Mouse (Mus musculus) forebrain, postnatal 0 days (tissue): Measurements from ENCODE around the gene Phospho1. TPM values are rescaled to one million over a fixed set of nuclear protein-coding genes. Genes with fewer than 3 reads are reported as not detected.

Experiments
- ATAC-seq: fragments of 200-750 bp; cut with Nextera tagmentation; 2 replicates; pipeline ENCODE4 v1.8.0; 2017; ENCODE audit warnings: mild to moderate bottlenecking, moderate library complexity
- DNase-seq: peaks from one replicate; pipeline ENCODE4 v3.0.0-alpha.2; 2015
- H3K27ac ChIP-seq: fragments of 300-500 bp; sonication (generic); 2 replicates; pipeline ENCODE4 v1.5.1; 2014; ENCODE audit warnings: low read depth, mild to moderate bottlenecking, antibody characterized with exemption, low read length, moderate library complexity, mixed read lengths
- H3K27me3 ChIP-seq: fragments of 300-500 bp; sonication (generic); 2 replicates; pipeline ENCODE4 v1.6.1; 2014; ENCODE audit warnings: mild to moderate bottlenecking, low read length, mixed read lengths; ENCODE audit not compliant: insufficient read depth
- H3K36me3 ChIP-seq: fragments of 300-500 bp; sonication (generic); 2 replicates; pipeline ENCODE4 v1.6.1; 2014; ENCODE audit warnings: mild to moderate bottlenecking, moderate library complexity; ENCODE audit not compliant: insufficient read depth
- H3K4me1 ChIP-seq: fragments of 300-500 bp; sonication (generic); 2 replicates; pipeline ENCODE4 v1.6.1; 2014; ENCODE audit warnings: antibody characterized with exemption; ENCODE audit not compliant: insufficient read depth
- H3K4me2 ChIP-seq: fragments of 300-500 bp; sonication (generic); 2 replicates; pipeline ENCODE4 v1.6.1; 2014; ENCODE audit warnings: low read depth, mild to moderate bottlenecking, moderate library complexity
- H3K4me3 ChIP-seq: fragments of 300-500 bp; sonication (generic); 2 replicates; pipeline ENCODE4 v1.5.1; 2014; ENCODE audit warnings: low read depth, low read length, mixed read lengths
- H3K9ac ChIP-seq: fragments of 300-500 bp; sonication (generic); 2 replicates; pipeline ENCODE4 v1.6.1; 2014; ENCODE audit warnings: mild to moderate bottlenecking
- H3K9me3 ChIP-seq: fragments of 300-500 bp; sonication (generic); 2 replicates; pipeline ENCODE4 v1.6.1; 2016; ENCODE audit warnings: low read length
- CTCF ChIP-seq: sonication (generic); IDR thresholded peaks from 2 replicates; pipeline ENCODE4 v1.5.1; 2016; ENCODE audit warnings: antibody characterized with exemption, control low read depth, low read depth
- WGBS: fragments of 180-500 bp; shearing (Covaris S2); extraction: QIAGEN DNeasy Blood & Tissue Kit; methylation state at CpG from one replicate; pipeline ENCODE4 v1.1.7; 2014; 5-methylcytosine and 5-hydroxymethylcytosine counted together
- polyA plus RNA-seq: library from polyadenylated mRNA; unstranded; fragments of >200 nt; fragmentation: Nextera tagmentation; extraction: Ambion mirVana; gene quantifications from 2 replicates; pipeline ENCODE4 v1.2.1, GENCODE M21; 2015
- total RNA-seq: library from RNA; depleted of rRNA; stranded (reverse); fragments of >200 nt; gene quantifications from 2 replicates; pipeline ENCODE4 v1.2.3, GENCODE M21; 2014

The Phospho1 gene
- total and polyA plus RNA-seq, 2 experiments from 2014 or later: 0.90 TPM; not detected in 1

DNA sequence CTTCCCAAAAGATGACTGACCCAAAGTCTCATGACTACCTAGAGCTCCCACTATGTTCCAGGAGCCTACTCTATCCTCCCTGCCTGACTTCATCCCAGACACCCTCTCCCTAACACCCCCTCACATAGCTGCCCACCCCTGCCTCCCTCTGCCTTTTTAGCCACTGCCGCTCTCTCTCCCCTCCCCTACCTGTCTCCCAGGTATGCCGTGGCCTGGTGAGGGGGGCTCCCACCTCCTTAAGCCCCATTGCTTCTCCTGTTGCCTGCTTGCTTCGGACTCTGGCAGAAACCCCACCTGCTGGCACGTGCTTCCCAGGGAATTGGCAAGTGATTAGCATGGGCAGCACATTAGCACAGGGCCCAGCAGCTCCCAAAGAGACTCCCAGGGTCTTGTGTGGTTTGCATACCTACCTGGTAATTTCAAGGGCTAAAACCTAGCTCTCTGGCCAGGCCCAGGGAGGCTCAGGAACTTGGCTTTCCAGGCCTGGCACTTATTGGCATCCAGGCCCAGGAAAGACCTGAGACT is 5.3 kb downstream of the Phospho1 start:
- Histone ChIP-seq H3K9me3 (no peaks in the 10 kb centered on the region), H3K4me3 (no peak overlapping the region), H3K36me3 (no peaks in the 10 kb centered on the region), H3K9ac (no peak overlapping the region), H3K27ac (no peak overlapping the region), H3K27me3 (peaks cover 87% of the 10 kb centered on the region), H3K4me1 (peaks cover 14% of the 10 kb centered on the region; the same call in 1 of the 2 replicates), H3K4me2 (no peak overlapping the region)
- 22% methylated on average over 4 of the region's 4 CpGs for WGBS
- no peak for DNase-seq
- ATAC-seq: no peak
- TF ChIP-seq CTCF: no peak

DNA sequence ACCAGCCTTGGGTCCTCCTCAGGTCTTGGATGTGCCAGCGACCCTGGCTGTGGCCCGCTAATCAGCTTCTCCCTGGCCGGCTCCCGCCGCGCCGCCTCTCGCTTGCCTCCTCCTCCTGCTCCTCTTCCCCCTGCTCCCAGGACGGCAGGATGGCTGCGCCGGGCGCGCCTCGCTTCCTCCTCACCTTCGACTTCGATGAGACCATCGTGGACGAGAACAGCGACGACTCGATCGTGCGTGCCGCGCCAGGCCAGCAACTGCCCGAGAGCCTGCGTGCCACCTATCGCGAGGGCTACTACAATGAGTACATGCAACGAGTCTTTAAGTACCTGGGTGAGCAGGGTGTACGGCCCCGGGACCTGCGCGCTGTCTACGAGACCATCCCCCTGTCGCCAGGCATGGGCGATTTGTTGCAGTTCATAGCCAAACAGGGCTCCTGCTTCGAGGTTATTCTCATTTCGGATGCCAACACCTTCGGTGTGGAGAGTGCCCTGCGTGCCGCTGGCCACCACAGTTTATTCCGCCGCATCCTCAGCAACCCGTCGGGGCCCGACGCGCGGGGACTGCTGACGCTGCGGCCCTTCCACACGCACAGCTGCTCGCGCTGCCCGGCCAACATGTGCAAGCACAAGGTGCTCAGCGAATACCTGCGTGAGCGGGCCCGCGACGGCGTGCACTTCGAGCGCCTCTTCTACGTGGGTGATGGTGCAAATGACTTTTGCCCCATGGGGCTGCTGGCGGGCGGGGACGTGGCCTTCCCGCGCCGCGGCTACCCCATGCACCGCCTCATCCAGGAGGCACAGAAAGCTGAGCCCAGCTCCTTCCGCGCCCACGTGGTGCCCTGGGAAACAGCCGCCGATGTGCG is 6.3 kb downstream of the Phospho1 start:
- H3K27ac ChIP-seq: no peak overlapping the region
- H3K27me3 ChIP-seq: peaks cover 89% of the 10 kb centered on the region
- WGBS: 3% methylated on average over 80 of the region's 80 CpGs
- TF ChIP-seq CTCF: no peak
- H3K4me2 ChIP-seq: peak overlapping the region; percentile 41
- no peaks in the 10 kb centered on the region for H3K36me3 ChIP-seq
- H3K4me1 ChIP-seq: peaks cover 9% of the 10 kb centered on the region; the same call in 1 of the 2 replicates
- no peak for DNase-seq
- no peak for ATAC-seq
- H3K9ac ChIP-seq: no peak overlapping the region
- no peaks in the 10 kb centered on the region for H3K9me3 ChIP-seq
- H3K4me3 ChIP-seq: peak overlapping the region; percentile 24

DNA sequence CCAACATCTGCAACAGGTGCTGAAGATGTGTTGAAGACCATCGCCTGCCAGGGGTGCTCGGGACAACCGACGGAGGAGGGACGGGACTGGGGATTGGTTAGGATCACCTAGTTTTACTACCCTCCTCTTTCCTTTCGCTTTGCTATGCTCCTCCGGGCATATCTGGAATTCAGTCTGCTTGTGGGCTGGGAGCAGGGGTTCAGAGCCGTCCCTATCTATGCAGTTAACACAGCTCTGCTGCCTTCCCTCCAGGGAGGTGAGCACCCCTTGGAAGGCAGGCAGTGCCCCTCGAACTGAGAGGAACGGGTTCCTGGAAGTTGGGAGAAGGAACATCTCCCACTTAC is 6.9 kb downstream of the Phospho1 start:
- H3K27ac ChIP-seq: no peak overlapping the region
- peaks cover 89% of the 10 kb centered on the region for H3K27me3 ChIP-seq
- H3K9ac ChIP-seq: no peak overlapping the region
- TF ChIP-seq CTCF: no peak
- H3K4me1 ChIP-seq: peaks cover 9% of the 10 kb centered on the region; the same call in 1 of the 2 replicates
- H3K4me2 ChIP-seq: peak overlapping the region; percentile 41
- H3K4me3 ChIP-seq: peak overlapping the region; percentile 24
- no peaks in the 10 kb centered on the region for H3K36me3 ChIP-seq
- no peak for ATAC-seq
- whole genome bisulfite sequencing: 6% methylated on average over 10 of the region's 10 CpGs
- H3K9me3 ChIP-seq: no peaks in the 10 kb centered on the region
- DNase-seq: no peak

DNA sequence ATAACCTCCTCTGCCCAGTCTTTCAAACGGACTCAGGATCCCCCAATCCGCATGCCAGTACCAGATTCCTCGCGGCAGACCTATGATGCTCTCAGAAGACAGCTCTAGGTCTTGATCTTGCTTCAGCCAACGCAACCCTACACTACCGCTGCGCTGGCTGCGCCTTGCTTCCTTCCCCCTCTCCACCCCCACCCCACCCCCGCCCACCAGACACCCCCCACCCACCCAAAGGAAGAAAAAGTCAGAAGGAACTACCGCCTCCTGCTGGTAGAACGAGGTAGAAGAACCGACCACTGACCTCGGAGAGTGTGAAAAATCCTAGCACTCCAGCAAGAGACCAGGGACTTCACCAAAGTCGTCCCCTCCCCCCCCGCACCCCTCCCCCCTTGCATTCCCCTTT is 7.3 kb downstream of the Phospho1 start:
- H3K36me3 ChIP-seq: no peaks in the 10 kb centered on the region
- 3% methylated on average over 15 of the region's 15 CpGs for WGBS
- H3K27ac ChIP-seq: no peak overlapping the region
- H3K4me3 ChIP-seq: no peak overlapping the region
- TF ChIP-seq CTCF: peak; percentile 6; the same call in 1 of the 2 replicates
- peaks cover 86% of the 10 kb centered on the region for H3K27me3 ChIP-seq
- DNase-seq: no peak
- H3K9me3 ChIP-seq: no peaks in the 10 kb centered on the region
- H3K4me1 ChIP-seq: peaks cover 9% of the 10 kb centered on the region; the same call in 1 of the 2 replicates
- H3K9ac ChIP-seq: no peak overlapping the region
- ATAC-seq: no peak
- H3K4me2 ChIP-seq: 0 out of 2 replicates have a peak overlapping the region, but pooled peaks have one; percentile 41

DNA sequence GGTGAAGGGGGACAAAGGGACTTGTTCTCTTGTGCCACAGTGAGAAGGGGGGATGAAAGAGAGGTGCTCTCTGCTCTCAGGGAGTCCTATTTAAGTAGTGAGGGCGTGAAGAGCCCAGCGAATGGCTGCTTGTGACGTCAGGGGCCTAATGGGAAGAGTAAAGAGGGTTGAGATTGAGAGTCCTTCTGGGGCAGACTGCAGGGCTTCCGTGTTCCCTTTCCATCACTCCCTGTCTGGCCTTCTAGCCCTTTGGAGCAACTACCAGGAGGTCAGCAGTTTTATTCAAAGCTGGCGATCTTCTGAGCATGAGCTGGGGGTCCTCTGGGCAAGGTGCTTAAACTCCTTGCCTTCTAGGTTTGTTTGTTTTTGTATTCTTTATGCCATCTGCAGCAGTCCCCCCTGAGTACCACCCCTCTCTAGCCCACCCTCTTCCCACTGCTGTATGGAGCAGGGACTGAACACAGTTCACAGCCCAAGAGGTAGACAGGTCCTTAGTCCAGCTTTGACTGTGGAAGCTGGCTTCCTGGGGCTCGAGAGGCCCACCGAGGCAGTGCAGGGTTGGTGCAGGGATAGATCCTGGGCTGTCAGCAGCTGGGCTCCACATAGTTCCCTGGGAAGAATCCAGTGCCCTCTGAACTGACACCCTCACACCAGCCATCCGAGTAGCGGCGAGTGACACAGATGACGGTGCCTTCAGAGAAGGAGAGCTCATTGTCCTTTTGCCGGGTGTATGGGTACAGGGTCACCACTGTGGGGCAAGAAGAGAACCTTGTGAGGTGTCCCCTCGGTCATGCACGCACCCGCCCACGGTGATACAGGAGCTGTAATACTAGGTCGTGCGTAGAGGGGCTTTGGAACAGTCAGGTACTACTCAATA is 8.1 kb downstream of the Phospho1 start:
- no peak for DNase-seq
- no peaks in the 10 kb centered on the region for H3K9me3 ChIP-seq
- no peak for ATAC-seq
- H3K4me3 ChIP-seq: no peak overlapping the region
- no peak overlapping the region for H3K9ac ChIP-seq
- no peak overlapping the region for H3K4me2 ChIP-seq
- H3K27me3 ChIP-seq: peaks cover 80% of the 10 kb centered on the region
- WGBS: 41% methylated on average over 18 of the region's 18 CpGs
- H3K4me1 ChIP-seq: peaks cover 9% of the 10 kb centered on the region; the same call in 1 of the 2 replicates
- TF ChIP-seq CTCF: no peak
- H3K36me3 ChIP-seq: no peaks in the 10 kb centered on the region
- no peak overlapping the region for H3K27ac ChIP-seq

DNA sequence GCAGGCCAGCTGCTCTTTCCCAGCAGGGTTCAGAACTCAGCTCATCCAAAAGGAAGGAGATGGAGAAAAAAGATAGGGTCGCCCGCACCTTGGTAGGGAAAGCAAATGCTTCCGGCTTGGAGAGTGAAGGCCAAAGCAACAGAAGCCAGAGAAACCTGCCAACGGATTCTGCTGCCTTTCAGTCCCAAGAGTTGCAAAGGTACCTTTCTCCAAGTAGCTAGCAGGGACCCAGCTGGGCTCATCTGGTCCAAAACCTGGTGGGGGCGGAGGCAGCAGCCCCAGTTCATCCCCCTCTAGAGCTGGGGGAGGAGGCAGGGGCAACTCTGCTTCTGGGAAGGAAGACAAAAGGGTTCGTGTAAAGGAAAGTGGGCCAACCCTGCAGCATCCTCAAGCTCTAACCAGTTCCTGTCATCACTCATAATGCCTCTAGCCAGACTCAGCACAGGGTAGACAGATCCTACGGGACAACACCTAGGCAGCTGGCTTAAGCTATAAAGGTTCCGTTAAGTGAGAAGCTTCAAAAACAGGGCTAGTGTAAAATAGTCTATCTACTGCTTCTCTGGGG is 8.8 kb downstream of the Phospho1 start:
- Histone ChIP-seq H3K4me2 (no peak overlapping the region), H3K4me1 (peaks cover 9% of the 10 kb centered on the region; the same call in 1 of the 2 replicates), H3K4me3 (no peak overlapping the region), H3K36me3 (no peaks in the 10 kb centered on the region), H3K9me3 (no peaks in the 10 kb centered on the region), H3K27ac (no peak overlapping the region), H3K27me3 (peaks cover 75% of the 10 kb centered on the region), H3K9ac (no peak overlapping the region)
- no peak for ATAC-seq
- no peak for DNase-seq
- TF ChIP-seq CTCF: no peak
- 26% methylated on average over 8 of the region's 8 CpGs for WGBS
